Mouse (Mus musculus) testis, adult 2 months (tissue): Measurements from ENCODE around the gene Rplp0. TPM values are rescaled to one million over a fixed set of nuclear protein-coding genes. Genes with fewer than 3 reads are reported as not detected.

Experiments
- H3K27ac ChIP-seq: fragments of 200-500 bp; 2 replicates; pipeline ENCODE4 v1.5.1; 2012; ENCODE audit warnings: low read depth, low read length; ENCODE audit not compliant: control insufficient read depth, insufficient read depth
- H3K27me3 ChIP-seq: fragments of 200-500 bp; 2 replicates; pipeline ENCODE4 v1.6.1; 2012; ENCODE audit warnings: mild to moderate bottlenecking, low read length, moderate library complexity; ENCODE audit not compliant: control insufficient read depth, insufficient read depth
- H3K36me3 ChIP-seq: fragments of 200-500 bp; 2 replicates; pipeline ENCODE4 v1.6.1; 2012; ENCODE audit warnings: mild to moderate bottlenecking, low read length; ENCODE audit not compliant: control insufficient read depth, insufficient read depth
- H3K4me1 ChIP-seq: fragments of 200-500 bp; 2 replicates; pipeline ENCODE4 v1.6.1; 2012; ENCODE audit warnings: low read length; ENCODE audit not compliant: control insufficient read depth, insufficient read depth
- H3K4me3 ChIP-seq: fragments of 200-500 bp; 2 replicates; pipeline ENCODE4 v1.5.1; 2012; ENCODE audit warnings: low read depth, mild to moderate bottlenecking, low read length, moderate library complexity, mixed read lengths; ENCODE audit not compliant: control insufficient read depth
- CTCF ChIP-seq: fragments of 200-500 bp; IDR thresholded peaks from 2 replicates; pipeline ENCODE4 v1.5.1; 2012; ENCODE audit warnings: low read depth, mild to moderate bottlenecking, inconsistent platforms, low read length, moderate library complexity; ENCODE audit not compliant: control insufficient read depth, insufficient read depth, insufficient replicate concordance
- POLR2A ChIP-seq: fragments of 200-500 bp; IDR thresholded peaks from 2 replicates; pipeline ENCODE4 v1.6.1; 2012; ENCODE audit warnings: low read depth, mild to moderate bottlenecking, inconsistent platforms, low read length, moderate library complexity; ENCODE audit not compliant: control insufficient read depth
- polyA plus RNA-seq: library from polyadenylated mRNA; depleted of rRNA; stranded (reverse); fragments of >200 nt; gene quantifications from 2 replicates; pipeline ENCODE4 v1.2.3, GENCODE M21; 2012

The Rplp0 gene
- polyA plus RNA-seq, 1 experiment: 1,500 TPM

DNA sequence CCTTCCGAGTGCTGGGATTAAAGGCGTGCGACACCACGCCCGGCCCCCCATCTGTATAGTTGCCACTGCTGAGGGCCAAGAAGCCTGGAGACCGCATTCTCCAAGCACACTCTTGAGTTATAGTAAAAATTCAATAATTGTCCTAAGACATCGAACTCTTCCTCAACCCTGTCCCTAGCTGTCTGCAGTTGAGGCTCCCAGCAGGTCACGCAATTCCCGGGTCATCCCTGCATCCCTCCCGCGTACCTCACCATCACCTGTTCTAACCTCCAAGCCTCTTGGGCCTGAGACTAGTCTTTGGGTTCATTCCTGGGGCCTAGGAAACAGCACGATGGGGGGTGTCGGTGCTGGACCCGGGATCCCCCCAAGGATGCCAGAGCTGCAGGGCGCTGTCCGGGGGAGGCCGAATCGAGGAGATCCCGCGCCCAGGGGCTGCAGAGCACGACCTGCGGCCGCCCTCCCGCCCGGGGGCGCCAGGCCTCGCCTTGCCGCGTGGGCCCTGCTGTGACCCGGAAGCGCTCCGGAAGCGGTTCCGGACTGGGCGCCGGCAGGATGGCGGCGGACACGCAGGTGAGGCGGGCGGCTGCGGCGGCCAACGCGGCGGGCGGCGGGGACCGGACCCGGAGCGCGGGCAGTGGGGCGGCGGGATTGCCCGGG, 5.6 kb downstream of the Rplp0 start, which contains the start of gene Gcn1l1:
Gene Gcn1l1 (plus strand): TSS at position 518 of the 657 bp plus-strand sequence.
- Histone ChIP-seq H3K27me3 (no peaks in the 10 kb centered on the region), H3K4me3 (peak within 1 kb of the TSS; percentile 98), H3K36me3 (peaks cover 3% of the 10 kb centered on the region), H3K4me1 (peaks cover 16% of the 10 kb centered on the region), H3K27ac (peak within 1 kb of the TSS; percentile 66)
- TF ChIP-seq CTCF (no peak), POLR2A (peak; percentile 55)

DNA sequence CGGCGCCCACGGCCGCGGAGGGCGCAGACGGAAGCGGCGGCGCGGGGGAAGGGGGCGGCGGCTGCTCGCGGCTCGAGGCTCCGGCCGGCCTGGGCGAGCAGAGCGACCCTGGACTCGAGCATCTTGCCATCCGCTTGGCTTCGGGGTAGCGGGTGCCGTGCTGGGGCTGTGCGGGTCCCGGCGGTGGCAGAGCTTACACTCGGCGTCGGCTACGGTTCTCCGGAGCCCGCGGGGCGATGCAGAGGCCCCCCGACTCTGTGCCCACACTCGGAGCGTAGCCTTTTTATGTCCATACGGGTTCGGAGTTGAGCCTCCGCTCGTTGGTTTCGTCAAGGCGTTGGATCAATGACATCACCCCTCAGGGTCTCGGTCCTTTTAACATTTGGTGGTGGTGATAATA, 6.1 kb downstream of the Rplp0 start:
- Histone ChIP-seq H3K36me3 (peaks cover 3% of the 10 kb centered on the region), H3K27me3 (no peaks in the 10 kb centered on the region), H3K27ac (peak overlapping the region; percentile 66), H3K4me1 (peaks cover 14% of the 10 kb centered on the region), H3K4me3 (peak overlapping the region; percentile 98)
- TF ChIP-seq CTCF (no peak), POLR2A (no peak)

DNA sequence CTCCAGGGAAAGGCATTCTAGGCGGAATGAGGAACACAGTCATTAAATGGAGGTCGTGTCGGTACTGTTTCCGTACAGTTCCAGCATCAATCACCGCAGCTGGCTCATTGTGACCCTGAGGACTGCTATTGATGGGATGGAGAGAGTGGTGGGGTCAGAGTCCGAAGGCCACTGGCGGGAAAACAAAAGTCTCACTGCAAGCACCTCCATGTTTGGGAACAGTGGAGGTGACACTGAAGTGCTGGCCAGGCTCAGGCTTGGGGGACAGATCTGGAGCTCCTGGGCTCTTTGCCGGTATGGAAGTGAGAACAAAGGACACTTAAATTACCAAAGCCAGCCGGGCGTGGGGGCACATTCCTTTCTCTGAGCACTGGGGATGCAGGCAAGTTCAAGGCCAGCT, 9.4 kb downstream of the Rplp0 start:
- no peaks in the 10 kb centered on the region; the same call in 1 of the 2 replicates for H3K36me3 ChIP-seq

DNA sequence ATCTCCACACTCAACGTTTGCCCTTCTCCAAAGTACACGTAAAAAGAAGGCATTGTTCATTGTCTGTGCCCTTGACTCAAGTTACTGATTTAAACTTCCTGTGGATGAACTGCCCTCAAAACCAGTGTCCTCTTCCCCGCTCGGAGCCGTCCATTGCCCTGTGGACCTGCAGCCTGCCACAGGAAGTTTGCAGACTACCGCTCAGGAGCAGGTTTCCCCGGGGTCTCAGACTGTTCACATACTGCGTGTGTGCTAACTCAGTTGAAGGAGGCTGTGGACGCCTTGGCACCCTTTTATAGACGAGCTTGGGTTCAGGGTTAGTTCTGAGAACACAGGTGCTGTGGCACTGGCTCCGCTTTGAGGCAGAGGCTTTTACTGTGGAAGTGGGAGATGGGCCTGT, 10.0 kb downstream of the Rplp0 start:
- Histone ChIP-seq H3K27me3 (no peaks in the 10 kb centered on the region), H3K4me3 (no peak overlapping the region), H3K4me1 (peaks cover 10% of the 10 kb centered on the region), H3K27ac (peak overlapping the region; percentile 4), H3K36me3 (no peaks in the 10 kb centered on the region; the same call in 1 of the 2 replicates)
- TF ChIP-seq CTCF (no peak), POLR2A (no peak)

More for the DNA sequence above, 9.4 kb downstream of the Rplp0 start:
- Histone ChIP-seq H3K27ac (peak overlapping the region; percentile 75), H3K4me1 (peaks cover 12% of the 10 kb centered on the region), H3K27me3 (no peaks in the 10 kb centered on the region), H3K4me3 (no peak overlapping the region)
- TF ChIP-seq CTCF (no peak), POLR2A (no peak)

DNA sequence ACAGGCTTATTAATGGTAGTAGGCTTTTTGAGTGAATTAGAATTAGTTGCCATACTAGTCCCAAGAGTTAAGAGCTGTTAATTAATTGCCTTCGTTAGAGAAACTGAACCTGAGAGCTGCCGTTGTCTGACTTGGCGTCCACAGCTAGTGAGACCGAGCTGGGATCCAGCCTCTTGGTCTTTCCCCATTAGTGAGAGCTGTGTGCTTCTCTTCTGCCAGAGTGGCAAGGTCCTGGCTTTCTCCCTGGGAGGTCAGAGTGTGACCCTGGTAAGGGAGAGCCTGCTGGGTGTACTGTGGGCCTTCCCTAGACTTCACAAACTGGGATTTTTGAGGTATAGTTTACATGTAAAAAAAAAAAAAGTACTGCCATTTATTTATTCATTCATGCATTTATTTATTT, 10.5 kb downstream of the Rplp0 start:
- Histone ChIP-seq H3K4me3 (no peak overlapping the region), H3K4me1 (peaks cover 7% of the 10 kb centered on the region), H3K27me3 (no peaks in the 10 kb centered on the region), H3K27ac (peak overlapping the region; percentile 4), H3K36me3 (no peaks in the 10 kb centered on the region; the same call in 1 of the 2 replicates)
- TF ChIP-seq POLR2A: no peak
- no peak for TF ChIP-seq CTCF

DNA sequence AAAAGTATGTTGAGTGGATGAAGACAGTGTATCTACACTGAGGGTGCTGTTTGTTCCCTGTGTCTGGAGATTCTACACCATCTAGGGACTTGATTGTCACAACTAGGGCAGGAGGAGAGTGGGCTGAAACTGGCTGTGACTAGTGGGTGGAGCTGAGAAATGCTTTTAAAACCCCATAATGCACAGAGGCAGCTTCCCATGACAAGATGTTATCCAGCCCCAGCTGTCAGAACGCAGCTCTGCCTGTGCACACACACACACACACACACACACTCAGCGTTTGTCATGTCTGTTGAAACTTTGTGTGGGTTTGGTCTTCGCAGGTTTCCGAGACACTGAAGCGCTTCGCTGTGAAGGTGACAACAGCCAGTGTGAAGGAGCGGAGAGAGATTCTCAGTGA, 11.8 kb downstream of the Rplp0 start:
- H3K36me3 ChIP-seq: no peaks in the 10 kb centered on the region; the same call in none of the 2 replicates

DNA sequence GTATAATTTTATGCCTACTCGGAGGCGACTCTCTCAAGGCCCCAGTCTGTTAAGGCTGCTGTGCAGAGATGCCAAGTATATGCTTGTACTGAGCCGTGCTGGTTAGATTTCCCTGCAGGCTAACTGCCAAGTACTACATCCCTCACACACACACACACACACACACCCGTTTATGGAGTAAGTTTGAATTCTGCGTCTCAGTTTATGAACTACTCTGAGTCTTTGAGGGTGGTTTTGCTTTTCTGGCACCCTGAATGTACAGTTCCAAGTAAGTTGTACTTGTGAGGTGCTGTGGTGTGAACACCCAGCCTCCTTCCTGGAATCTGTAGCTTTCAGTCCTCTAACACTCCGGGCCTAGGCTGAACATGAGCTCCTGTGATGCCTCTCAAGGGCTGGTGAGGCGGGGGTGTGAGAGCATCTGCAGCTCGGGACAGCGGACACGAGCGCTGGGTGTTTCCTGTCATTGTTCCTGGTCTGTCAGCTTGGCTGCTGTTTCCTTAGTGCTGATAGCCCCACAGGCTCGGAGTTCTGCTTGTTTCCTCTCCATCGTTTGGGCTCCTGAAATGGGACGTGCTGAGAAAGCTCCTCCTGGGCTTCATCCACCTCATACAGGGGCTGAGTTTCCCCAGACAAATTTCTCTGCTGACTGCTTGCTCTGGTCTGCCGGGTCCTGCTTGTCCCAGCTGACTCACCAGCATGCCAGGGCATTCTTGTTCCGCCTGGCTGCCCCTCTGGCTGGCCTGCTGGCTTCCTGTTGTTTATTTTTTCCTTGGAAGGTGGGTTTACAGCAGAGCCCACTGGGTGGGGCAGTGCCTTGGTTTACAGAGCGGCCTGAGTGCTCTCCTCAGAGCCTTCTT, 13.6 kb downstream of the Rplp0 start:
- peaks cover 4% of the 10 kb centered on the region for H3K36me3 ChIP-seq
- no peak overlapping the region for H3K4me3 ChIP-seq
- H3K27me3 ChIP-seq: no peaks in the 10 kb centered on the region
- H3K27ac ChIP-seq: no peak overlapping the region; the same call in 1 of the 2 replicates
- no peaks in the 10 kb centered on the region; the same call in 1 of the 2 replicates for H3K4me1 ChIP-seq
- no peak for TF ChIP-seq CTCF
- no peak for TF ChIP-seq POLR2A

More for the DNA sequence above, 11.8 kb downstream of the Rplp0 start:
- TF ChIP-seq CTCF (no peak), POLR2A (no peak)
- Histone ChIP-seq H3K27ac (no peak overlapping the region), H3K27me3 (no peaks in the 10 kb centered on the region), H3K4me3 (no peak overlapping the region), H3K4me1 (peaks cover 3% of the 10 kb centered on the region)
